Mouse (Mus musculus): ENCODE results near the gene Crtc1. TPM values are rescaled to one million over a fixed set of nuclear protein-coding genes. Genes with fewer than 3 reads are reported as not detected.

Crtc1 gene
- polyA plus RNA-seq, 1 experiment, result 16.8 TPM

DNA sequence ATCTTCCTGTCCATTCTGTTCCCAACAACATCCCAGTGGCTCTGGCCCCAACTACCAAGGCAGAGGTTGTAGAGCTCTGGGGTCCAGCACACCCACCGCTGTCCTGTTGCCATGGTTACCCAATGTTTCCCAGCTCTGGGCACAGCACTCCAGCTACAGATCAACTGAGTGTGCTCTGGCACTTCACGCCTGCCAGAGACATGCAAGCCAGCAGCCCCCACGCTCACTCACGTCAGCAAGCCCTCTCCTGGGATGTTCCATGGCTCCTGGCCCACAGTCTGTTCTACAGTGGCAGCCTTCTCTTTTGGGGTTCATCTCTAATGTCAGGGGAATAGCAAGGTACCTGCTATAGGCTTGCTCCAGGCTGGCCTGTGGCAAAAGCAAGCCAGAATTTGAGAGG, 23.9 kb upstream of the Crtc1 start:
- no peak for TF ChIP-seq POLR2A (IDR thresholded peaks at IDR 0.05; ENCODE audit: low read depth, low read length)
- no peak for TF ChIP-seq CTCF (conservative IDR thresholded peaks at IDR 0.05; ENCODE audit: insufficient read depth, insufficient read length, low read depth, low read length)
- Histone ChIP-seq H3K4me1 (ENCODE audit: control insufficient read depth, insufficient read depth, low read length) (no peaks in the 10 kb centered on the region; the same call in 1 of the 2 replicates), H3K36me3 (ENCODE audit: control insufficient read depth, insufficient read depth, low read length) (no peaks in the 10 kb centered on the region), H3K27ac (ENCODE audit: insufficient read depth, low read depth, low read length) (no peak overlapping the region), H3K4me3 (ENCODE audit: insufficient read depth, low read depth, low read length) (no peak overlapping the region), H3K27me3 (replicated peaks; ENCODE audit: control insufficient read depth, insufficient read depth, low read length) (no peaks in the 10 kb centered on the region)
- 89% methylated on average over 4 of the region's 4 CpGs for WGBS
- no peak for DNase-seq

- no peak overlapping the region for H3K27ac ChIP-seq (ENCODE audit: insufficient read depth, low read depth, low read length)
- TF ChIP-seq POLR2A (IDR thresholded peaks at IDR 0.05; ENCODE audit: low read depth, low read length), result no peak
- no peak for TF ChIP-seq CTCF (conservative IDR thresholded peaks at IDR 0.05; ENCODE audit: insufficient read depth, insufficient read length, low read depth, low read length)
- H3K36me3 ChIP-seq (ENCODE audit: control insufficient read depth, insufficient read depth, low read length), result no peaks in the 10 kb centered on the region
- no peaks in the 10 kb centered on the region; the same call in 1 of the 2 replicates for H3K4me1 ChIP-seq (ENCODE audit: control insufficient read depth, insufficient read depth, low read length)
- DNase-seq, result no peak
- H3K27me3 ChIP-seq (replicated peaks; ENCODE audit: control insufficient read depth, insufficient read depth, low read length), result no peaks in the 10 kb centered on the region
- 81% methylated on average over 8 of the region's 8 CpGs for WGBS
- no peak overlapping the region for H3K4me3 ChIP-seq (ENCODE audit: insufficient read depth, low read depth, low read length)
These were observed 23.1 kb upstream of the Crtc1 start for GRCm38 (mm10) chr8:70462516-70462813.

DNA sequence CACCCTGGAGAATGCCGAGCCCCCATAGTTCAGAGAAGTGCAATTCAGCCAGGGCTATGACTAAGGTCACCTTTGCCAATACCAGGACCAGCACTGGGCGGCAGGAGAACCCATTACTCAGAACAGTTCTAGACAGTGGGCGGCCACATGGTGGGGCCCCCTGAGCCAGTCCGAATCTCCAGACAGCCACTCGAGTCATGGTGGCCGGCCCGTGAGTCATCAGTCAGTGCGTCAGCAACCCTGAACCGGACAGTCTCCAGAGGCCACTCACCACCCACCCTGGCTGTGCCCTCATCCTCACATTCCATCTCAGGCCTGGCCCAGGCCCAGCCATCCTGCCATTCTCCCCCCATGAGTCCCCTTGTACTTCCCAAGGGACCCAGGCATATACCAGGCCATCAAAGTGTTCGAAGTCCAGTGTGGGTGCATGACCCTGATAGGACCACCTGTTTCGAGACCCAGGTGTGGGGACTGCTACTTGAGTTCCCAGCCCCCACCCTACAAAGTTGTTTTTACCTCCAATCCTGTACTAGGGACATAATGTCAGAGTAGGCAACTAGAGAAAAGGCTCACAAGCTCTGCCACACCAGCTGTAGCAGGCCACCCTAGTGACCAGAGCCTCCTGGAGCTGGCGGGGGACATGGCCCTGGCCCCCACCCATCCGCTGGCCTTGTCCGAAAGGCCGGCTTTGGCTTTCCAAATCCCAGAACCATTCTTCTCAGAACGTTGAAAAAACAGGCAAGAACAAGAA, 22.6 kb upstream of the Crtc1 start:
- H3K4me3 ChIP-seq (ENCODE audit: insufficient read depth, low read depth, low read length), result no peak overlapping the region
- TF ChIP-seq CTCF (conservative IDR thresholded peaks at IDR 0.05; ENCODE audit: insufficient read depth, insufficient read length, low read depth, low read length) (no peak), POLR2A (IDR thresholded peaks at IDR 0.05; ENCODE audit: low read depth, low read length) (no peak)
- 88% methylated on average over 16 of the region's 16 CpGs for WGBS
- H3K27ac ChIP-seq (ENCODE audit: insufficient read depth, low read depth, low read length), result no peak overlapping the region
- DNase-seq, result no peak
- no peaks in the 10 kb centered on the region for H3K27me3 ChIP-seq (replicated peaks; ENCODE audit: control insufficient read depth, insufficient read depth, low read length)
- H3K36me3 ChIP-seq (ENCODE audit: control insufficient read depth, insufficient read depth, low read length), result no peaks in the 10 kb centered on the region
- no peaks in the 10 kb centered on the region for H3K4me1 ChIP-seq (ENCODE audit: control insufficient read depth, insufficient read depth, low read length)

GRCm38 (mm10) chr8:70460606-70461005, 21.2 kb upstream of the Crtc1 start:
- TF ChIP-seq POLR2A (IDR thresholded peaks at IDR 0.05; ENCODE audit: low read depth, low read length), result no peak
- TF ChIP-seq CTCF (conservative IDR thresholded peaks at IDR 0.05; ENCODE audit: insufficient read depth, insufficient read length, low read depth, low read length), result no peak
- WGBS, result 79% methylated on average over 9 of the region's 9 CpGs
- Histone ChIP-seq H3K4me3 (ENCODE audit: insufficient read depth, low read depth, low read length) (no peak overlapping the region), H3K27ac (ENCODE audit: insufficient read depth, low read depth, low read length) (no peak overlapping the region), H3K4me1 (ENCODE audit: control insufficient read depth, insufficient read depth, low read length) (no peaks in the 10 kb centered on the region), H3K27me3 (replicated peaks; ENCODE audit: control insufficient read depth, insufficient read depth, low read length) (no peaks in the 10 kb centered on the region), H3K36me3 (ENCODE audit: control insufficient read depth, insufficient read depth, low read length) (no peaks in the 10 kb centered on the region)
- no peak for DNase-seq

- TF ChIP-seq CTCF (conservative IDR thresholded peaks at IDR 0.05; ENCODE audit: insufficient read depth, insufficient read length, low read depth, low read length) (no peak), POLR2A (IDR thresholded peaks at IDR 0.05; ENCODE audit: low read depth, low read length) (no peak)
- Histone ChIP-seq H3K36me3 (ENCODE audit: control insufficient read depth, insufficient read depth, low read length) (no peaks in the 10 kb centered on the region), H3K4me3 (ENCODE audit: insufficient read depth, low read depth, low read length) (no peak overlapping the region), H3K27ac (ENCODE audit: insufficient read depth, low read depth, low read length) (no peak overlapping the region), H3K4me1 (ENCODE audit: control insufficient read depth, insufficient read depth, low read length) (no peaks in the 10 kb centered on the region), H3K27me3 (replicated peaks; ENCODE audit: control insufficient read depth, insufficient read depth, low read length) (no peaks in the 10 kb centered on the region)
- no peak for DNase-seq
- WGBS, result 93% methylated on average over 5 of the region's 5 CpGs
These were observed 20.8 kb upstream of the Crtc1 start for GRCm38 (mm10) chr8:70460199-70460598.

GRCm38 (mm10) chr8:70459636-70460035, 20.3 kb upstream of the Crtc1 start:
- Histone ChIP-seq H3K4me3 (ENCODE audit: insufficient read depth, low read depth, low read length) (no peak overlapping the region), H3K27me3 (replicated peaks; ENCODE audit: control insufficient read depth, insufficient read depth, low read length) (no peaks in the 10 kb centered on the region), H3K27ac (ENCODE audit: insufficient read depth, low read depth, low read length) (no peak overlapping the region), H3K4me1 (ENCODE audit: control insufficient read depth, insufficient read depth, low read length) (no peaks in the 10 kb centered on the region), H3K36me3 (ENCODE audit: control insufficient read depth, insufficient read depth, low read length) (no peaks in the 10 kb centered on the region)
- DNase-seq, result no peak
- TF ChIP-seq POLR2A (IDR thresholded peaks at IDR 0.05; ENCODE audit: low read depth, low read length) (no peak), CTCF (conservative IDR thresholded peaks at IDR 0.05; ENCODE audit: insufficient read depth, insufficient read length, low read depth, low read length) (no peak)
- 97% methylated on average over 2 of the region's 2 CpGs for WGBS

- H3K4me3 ChIP-seq (ENCODE audit: insufficient read depth, low read depth, low read length), result no peak overlapping the region
- H3K27me3 ChIP-seq (replicated peaks; ENCODE audit: control insufficient read depth, insufficient read depth, low read length), result no peaks in the 10 kb centered on the region
- no peaks in the 10 kb centered on the region for H3K4me1 ChIP-seq (ENCODE audit: control insufficient read depth, insufficient read depth, low read length)
- H3K36me3 ChIP-seq (ENCODE audit: control insufficient read depth, insufficient read depth, low read length), result no peaks in the 10 kb centered on the region
- no peak for DNase-seq
- WGBS, result 79% methylated on average over 3 of the region's 3 CpGs
- H3K27ac ChIP-seq (ENCODE audit: insufficient read depth, low read depth, low read length), result no peak overlapping the region
- no peak for TF ChIP-seq CTCF (conservative IDR thresholded peaks at IDR 0.05; ENCODE audit: insufficient read depth, insufficient read length, low read depth, low read length)
- TF ChIP-seq POLR2A (IDR thresholded peaks at IDR 0.05; ENCODE audit: low read depth, low read length), result no peak
These were observed 19.1 kb upstream of the Crtc1 start for GRCm38 (mm10) chr8:70458462-70458861.

Measured in kidney, adult 2 months (tissue).